Mouse (Mus musculus): ENCODE measurements around the gene Psapl1.
"Not testable (repeated sequence)": the region's sequence is repeated elsewhere in the genome, so short reads cannot be mapped to it uniquely, and the experiment has no call there.

Psapl1 gene

GRCm38 (mm10) chr5:36203421-36203820 lies 400 bp upstream of the Psapl1 start:
- DNase-seq (ENCODE audit: inconsistent ontology term) = no peak

GRCm38 (mm10) chr5:36205397-36205796 lies 1.6 kb downstream of the Psapl1 start:
- no peak for DNase-seq (ENCODE audit: inconsistent ontology term)

DNA sequence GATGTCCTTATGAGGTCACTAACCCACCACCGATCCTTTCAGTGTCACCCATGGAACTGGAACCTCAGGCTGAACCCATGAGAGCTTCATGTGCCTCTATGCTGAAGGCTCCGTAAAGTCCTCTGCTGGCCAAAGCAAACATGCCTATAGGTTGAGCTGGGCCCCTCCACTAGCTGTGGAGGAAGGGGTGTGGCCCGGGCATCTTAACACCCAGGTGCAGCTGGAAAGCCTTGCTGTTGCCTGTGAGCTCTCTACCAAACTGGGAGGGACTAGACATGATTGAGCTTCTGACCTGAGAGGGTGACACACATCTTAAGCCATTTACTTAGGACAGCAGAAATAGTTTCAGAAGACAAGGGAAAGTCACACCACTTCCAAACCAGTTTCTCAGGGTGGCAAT lies 5.0 kb downstream of the Psapl1 start:
- DNase-seq (ENCODE audit: inconsistent ontology term) = no peak

- DNase-seq (ENCODE audit: inconsistent ontology term) = no peak
Observed at GRCm38 (mm10) chr5:36213310-36213709, 9.5 kb downstream of the Psapl1 start.

- no peak for DNase-seq (ENCODE audit: inconsistent ontology term)
Observed at GRCm38 (mm10) chr5:36220105-36220504, 16.3 kb downstream of the Psapl1 start.

- DNase-seq (ENCODE audit: inconsistent ontology term) = no peak
Observed at GRCm38 (mm10) chr5:36220626-36221025, 16.8 kb downstream of the Psapl1 start.

DNA sequence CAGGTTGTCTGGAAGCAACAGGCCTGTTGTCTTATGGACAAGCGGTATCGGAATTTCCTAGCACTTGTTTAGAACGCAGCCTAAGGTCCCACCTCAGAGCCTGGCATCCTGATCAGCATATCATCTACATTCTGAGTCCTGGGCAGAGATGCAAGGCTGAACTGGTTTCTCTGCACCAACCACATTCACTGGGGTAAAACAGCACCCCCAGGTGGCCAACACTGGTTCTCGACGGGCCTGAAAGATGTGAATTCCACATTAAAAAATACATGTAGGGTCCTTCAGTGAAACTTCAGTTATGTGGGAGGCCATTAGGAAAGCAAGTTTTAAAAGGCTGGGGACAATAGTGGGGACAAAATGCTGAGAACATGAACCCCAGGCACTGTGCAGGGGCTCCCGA lies 20.0 kb downstream of the Psapl1 start:
- DNase-seq (ENCODE audit: inconsistent ontology term) = no peak

- DNase-seq (ENCODE audit: inconsistent ontology term) = no peak
Observed at GRCm38 (mm10) chr5:36225855-36226254, 22.0 kb downstream of the Psapl1 start.

GRCm38 (mm10) chr5:36226296-36226695 lies 22.5 kb downstream of the Psapl1 start:
- peak; percentile 89 for DNase-seq (ENCODE audit: inconsistent ontology term)

DNA sequence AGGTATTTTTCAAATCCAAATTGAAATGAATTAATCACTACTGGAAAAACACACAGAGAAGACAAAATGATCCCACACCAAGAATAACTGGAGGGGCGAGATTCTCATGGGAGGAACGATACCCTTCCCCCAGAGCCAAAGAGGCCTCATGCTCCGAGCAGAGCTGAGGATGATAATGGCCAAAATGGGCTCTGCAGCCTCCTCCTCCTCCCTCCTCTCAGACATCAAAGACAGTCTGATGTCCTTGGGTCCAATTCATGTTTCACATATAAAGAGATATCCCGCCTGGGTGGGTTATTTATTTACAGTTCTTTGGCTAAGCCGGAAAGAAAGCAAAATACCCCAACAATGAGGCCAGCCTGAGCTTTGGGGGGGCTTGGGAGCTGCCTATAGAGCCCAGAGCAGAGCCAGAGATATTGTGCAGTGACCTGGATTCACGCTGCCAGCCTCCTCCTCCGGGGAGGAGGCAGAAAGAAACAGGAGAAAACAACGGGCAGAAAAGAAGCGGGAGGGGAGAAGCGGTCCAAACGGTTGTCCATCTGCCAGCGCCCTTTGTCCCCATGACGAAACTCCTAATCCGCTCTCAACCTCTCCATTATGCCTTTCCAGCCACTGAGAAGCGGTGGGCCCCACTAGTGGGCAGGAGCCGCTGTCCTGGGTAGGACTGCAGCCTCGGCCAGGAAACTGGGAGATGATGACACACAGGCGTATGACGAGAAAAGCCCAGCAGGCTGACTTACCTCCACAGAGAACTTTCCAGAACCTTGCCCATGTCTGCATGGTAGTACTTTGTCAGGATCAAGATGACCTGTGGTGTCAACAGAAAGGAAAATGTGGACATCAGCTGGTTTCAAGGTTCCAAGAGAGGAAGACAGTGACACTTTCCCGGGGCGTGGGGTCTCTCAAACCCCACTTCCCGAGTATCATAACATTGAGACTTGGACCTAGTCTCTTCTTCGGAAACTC lies 24.9 kb downstream of the Psapl1 start:
- peak; percentile 72 for DNase-seq (ENCODE audit: inconsistent ontology term)

DNA sequence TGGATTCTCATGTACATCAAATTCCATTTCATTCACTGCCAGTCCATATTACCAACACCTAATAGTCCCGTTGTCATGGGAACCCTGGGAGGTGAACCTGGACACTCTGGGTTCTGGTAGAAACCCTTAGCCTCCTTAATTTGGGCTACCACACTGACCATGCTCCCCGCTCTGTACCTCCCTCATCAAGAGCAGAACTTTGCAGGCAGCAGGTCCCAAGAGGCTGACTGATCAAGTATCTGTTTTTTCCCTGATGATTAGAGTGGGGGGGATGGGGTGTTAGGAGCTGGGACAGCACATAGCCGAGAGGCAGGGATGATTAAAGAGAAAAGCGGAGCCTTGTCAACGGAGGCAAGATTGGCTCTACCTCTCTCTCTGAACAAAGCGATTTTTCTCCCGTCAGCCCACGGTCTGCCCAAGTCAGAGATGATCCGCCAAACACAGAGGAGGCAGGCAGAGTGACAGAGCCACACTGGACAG lies 26.5 kb downstream of the Psapl1 start:
- DNase-seq (ENCODE audit: inconsistent ontology term) = no peak

- not testable (repeated sequence) for DNase-seq (ENCODE audit: inconsistent ontology term)
Observed at GRCm38 (mm10) chr5:36237526-36237925, 33.7 kb downstream of the Psapl1 start.

- DNase-seq (ENCODE audit: inconsistent ontology term) = no peak
Observed at GRCm38 (mm10) chr5:36248022-36248421, 44.2 kb downstream of the Psapl1 start.

DNA sequence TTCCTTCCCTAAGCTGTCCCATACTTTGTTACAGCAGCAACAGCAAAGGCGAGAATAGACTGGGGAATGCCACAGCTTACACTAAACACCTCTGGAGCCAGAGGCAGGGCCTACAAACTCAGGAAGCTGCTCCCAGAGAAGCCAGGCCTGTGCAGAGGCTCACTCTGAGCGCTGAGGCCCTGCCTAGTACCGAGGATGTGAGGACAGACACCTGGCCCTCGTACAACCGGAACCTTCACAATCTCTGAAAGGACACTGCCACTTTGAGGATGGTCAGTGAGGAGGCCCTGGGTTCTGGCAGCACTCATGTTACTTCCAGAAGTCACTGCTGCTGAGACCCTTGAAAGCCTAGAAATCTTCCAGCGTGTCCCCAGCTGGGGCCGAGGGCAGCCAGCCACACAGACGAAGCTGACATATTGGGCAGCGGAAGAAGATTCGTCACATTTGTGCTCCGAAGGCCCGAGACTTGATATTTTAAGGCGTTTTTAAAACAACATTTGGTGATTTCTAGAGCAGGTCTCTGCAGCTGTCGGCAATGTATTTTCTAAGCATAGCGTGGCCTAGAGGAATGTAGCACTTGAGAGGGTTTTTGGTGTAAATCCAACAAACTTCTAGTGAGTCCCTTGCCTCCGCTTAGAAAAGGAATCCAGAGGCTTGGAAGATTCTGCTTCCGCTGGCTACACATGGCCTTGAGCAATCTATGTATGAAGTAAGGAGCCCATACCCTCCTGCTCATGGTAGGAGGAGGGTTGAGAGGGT lies 49.1 kb downstream of the Psapl1 start:
- DNase-seq (ENCODE audit: inconsistent ontology term) = no peak

DNA sequence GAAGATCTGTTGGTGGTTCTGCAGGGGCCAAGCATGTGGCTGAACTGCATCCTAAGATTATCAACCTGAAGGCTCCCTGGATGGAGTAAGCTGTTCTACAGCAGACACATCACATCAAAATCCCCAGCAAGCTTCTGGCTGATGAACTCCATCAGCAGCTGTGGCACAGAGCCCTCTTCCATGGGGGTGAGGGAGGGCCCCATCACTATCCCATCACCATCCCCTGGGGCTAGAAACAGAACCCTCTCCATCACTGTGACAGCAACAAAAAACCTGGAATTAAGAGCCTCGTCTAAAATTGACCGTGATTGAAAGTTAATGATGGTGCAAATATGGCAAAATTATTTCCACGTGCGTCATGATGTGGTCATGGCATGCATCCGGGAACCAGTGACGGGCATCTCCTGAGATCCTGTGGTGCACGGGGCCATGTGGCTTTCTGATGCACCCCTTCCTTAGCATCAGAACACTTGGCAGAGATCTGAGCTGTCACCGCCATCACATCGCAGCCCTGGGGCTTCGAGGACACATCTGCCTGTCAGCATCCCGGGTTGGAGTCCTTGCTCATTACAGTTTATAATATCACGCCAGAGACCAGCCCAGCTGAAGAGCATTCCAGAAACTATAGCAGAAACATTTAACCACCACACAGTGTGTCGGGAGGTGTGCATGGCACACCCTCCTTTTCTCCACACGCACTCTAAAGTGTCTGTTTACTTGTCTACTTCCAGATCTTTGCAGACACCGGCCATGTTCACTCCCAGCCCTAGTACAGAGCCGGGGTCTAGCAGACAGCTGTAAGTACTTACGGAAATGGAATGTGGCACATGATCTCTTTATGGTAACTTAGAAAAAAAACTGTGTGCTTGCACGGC lies 51.1 kb downstream of the Psapl1 start:
- no peak for DNase-seq (ENCODE audit: inconsistent ontology term)
